In the genomic region with DNA sequence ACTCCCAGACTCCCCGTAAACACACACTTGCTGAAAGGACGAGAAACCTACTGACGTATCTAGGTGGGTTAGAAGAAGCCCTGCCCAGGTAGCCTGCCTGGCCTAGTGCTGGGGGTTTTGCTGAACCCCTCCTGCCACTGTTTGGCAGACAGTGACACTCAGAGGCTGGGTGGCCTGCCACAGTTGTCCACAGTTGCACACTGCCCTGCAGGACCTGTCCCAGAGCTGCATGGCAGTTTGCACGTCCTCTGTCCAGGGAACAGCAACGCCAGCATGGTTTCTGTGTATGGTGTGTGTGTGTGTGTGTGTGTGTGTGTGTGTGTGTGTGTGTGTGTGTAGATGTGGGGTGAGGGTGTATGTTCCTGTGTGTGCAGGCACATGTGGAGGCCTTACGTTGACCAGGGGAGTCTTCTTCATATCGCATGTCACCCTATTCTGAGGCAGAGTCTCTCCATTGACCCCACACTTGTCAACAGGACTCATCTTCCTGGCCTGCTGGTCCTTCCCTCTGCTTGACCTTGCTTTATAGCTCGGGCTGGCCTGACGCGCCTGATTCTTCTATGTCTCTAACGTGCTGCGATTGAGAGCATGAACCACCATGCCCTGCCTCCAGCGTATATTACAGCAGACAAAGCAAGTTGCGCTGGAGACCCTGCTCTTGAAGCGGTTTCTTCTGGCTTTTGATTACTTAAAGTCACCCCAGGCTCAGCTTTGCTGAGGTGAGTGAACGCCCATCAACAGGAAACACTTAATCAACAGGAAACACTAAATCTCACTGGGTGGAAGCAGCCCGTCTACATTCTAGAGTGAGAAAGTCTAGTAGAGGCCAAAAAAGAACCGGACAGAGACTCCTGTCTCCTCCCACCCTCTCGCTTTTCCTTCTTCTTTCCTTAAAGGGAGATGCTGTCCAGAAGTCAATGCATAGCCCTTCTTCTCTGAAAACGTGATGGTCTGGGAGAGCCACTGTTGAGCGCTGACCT, we compare ENCODE assay signal across 11 mouse cellular contexts. TPM values are rescaled to one million over a fixed set of nuclear protein-coding genes. Genes with fewer than 3 reads are reported as not detected.
DNase-seq lines count a peak whose midpoint lies in the region; ATAC-seq and TF ChIP-seq lines count a peak whose summit lies in the region.
"Had no signal": no experiment of that assay in that cellular context is flagged by ENCODE, and none has a peak within 500 bp of the region (broad histone marks: within the 10 kb centered on the region; RNA-seq: fewer than 3 reads in every experiment).

No protein-coding gene starts in this region.

- WGBS in intestine, embryonic 14.5 days: 50% methylated on average over 21 of the region's 21 CpGs
- WGBS in intestine, postnatal 0 days: 72% methylated on average over 21 of the region's 21 CpGs
- 51% methylated on average over 21 of the region's 21 CpGs for WGBS in limb, embryonic 13.5 days

- H3K4me1 ChIP-seq in intestine, embryonic 14.5 days (replicated peaks; ENCODE audit: control insufficient read depth, insufficient read depth, low read length): peaks cover 25% of the 10 kb centered on the region
- no peaks in the 10 kb centered on the region for H3K4me1 ChIP-seq in intestine, postnatal 0 days (replicated peaks; ENCODE audit: control insufficient read depth, insufficient read depth, low read length)
- H3K4me1 ChIP-seq in limb, embryonic 13.5 days: peaks cover 59% of the 10 kb centered on the region

- no peak for DNase-seq in intestine, embryonic 14.5 days (ENCODE audit: low spot score)
- DNase-seq in kidney, adult 8-10 months: peak; percentile 50 to 64
- no peak for DNase-seq in spleen, adult 18-20 months
- DNase-seq in embryo, embryonic 10.5 days (ENCODE audit: low spot score): no peak
- no peak for DNase-seq in thymus, postnatal 4 days
- DNase-seq: adrenal gland, postnatal 10 days; thymus, adult 18-20 months had no signal

- no peak overlapping the region for H3K4me3 ChIP-seq in intestine, embryonic 14.5 days (ENCODE audit: low read depth, low read length)
- no peak overlapping the region for H3K4me3 ChIP-seq in intestine, postnatal 0 days (ENCODE audit: low read depth, low read length)
- no peak overlapping the region for H3K4me3 ChIP-seq in limb, embryonic 13.5 days

- TF ChIP-seq CTCF in intestine, postnatal 0 days (IDR thresholded peaks at IDR 0.05; ENCODE audit: low read depth): no peak

- H3K27ac ChIP-seq in intestine, embryonic 14.5 days (ENCODE audit: low read depth): peak overlapping the region; percentile 57; the same call in 1 of the 2 replicates
- no peak overlapping the region for H3K27ac ChIP-seq in intestine, postnatal 0 days (ENCODE audit: low read depth, low read length)
- H3K27ac ChIP-seq in limb, embryonic 13.5 days: peak overlapping the region; percentile 39; the same call in 1 of the 2 replicates

- no peak overlapping the region for H3K4me2 ChIP-seq in intestine, embryonic 14.5 days (ENCODE audit: low read length)
- H3K4me2 ChIP-seq in intestine, postnatal 0 days (replicated peaks; ENCODE audit: low read depth): no peak overlapping the region
- H3K4me2 ChIP-seq in limb, embryonic 13.5 days (replicated peaks): no peak overlapping the region

- no peaks in the 10 kb centered on the region for H3K27me3 ChIP-seq in intestine, embryonic 14.5 days (replicated peaks; ENCODE audit: control insufficient read depth, insufficient read depth, low read length)
- H3K27me3 ChIP-seq in intestine, postnatal 0 days (replicated peaks; ENCODE audit: control insufficient read depth, insufficient read depth, low read length): no peaks in the 10 kb centered on the region
- no peaks in the 10 kb centered on the region for H3K27me3 ChIP-seq in limb, embryonic 13.5 days
- H3K27me3 ChIP-seq: Patski had no signal

- H3K36me3 ChIP-seq in intestine, embryonic 14.5 days (ENCODE audit: control insufficient read depth, insufficient read depth, low read length): no peaks in the 10 kb centered on the region
- H3K36me3 ChIP-seq in intestine, postnatal 0 days (ENCODE audit: control insufficient read depth, insufficient read depth): no peaks in the 10 kb centered on the region
- H3K36me3 ChIP-seq in limb, embryonic 13.5 days: no peaks in the 10 kb centered on the region

- no peak for ATAC-seq in intestine, embryonic 14.5 days (replicated peaks; ENCODE audit: low FRiP score, low TSS enrichment, low read depth)
- no peak; the same call in 1 of the 2 replicates for ATAC-seq in intestine, postnatal 0 days
- ATAC-seq in activated CD4-positive, CD25-positive, alpha-beta regulatory T cell, adult 4 months: peak; percentile 87
- ATAC-seq in limb, embryonic 13.5 days (ENCODE audit: low FRiP score, low read depth): no peak
- ATAC-seq: Patski had no signal

- H3K9me3 ChIP-seq in intestine, embryonic 14.5 days (ENCODE audit: control insufficient read depth, low read length): no peaks in the 10 kb centered on the region
- H3K9me3 ChIP-seq in intestine, postnatal 0 days (ENCODE audit: control insufficient read depth): no peaks in the 10 kb centered on the region
- no peaks in the 10 kb centered on the region for H3K9me3 ChIP-seq in limb, embryonic 13.5 days

- H3K9ac ChIP-seq in intestine, embryonic 14.5 days (ENCODE audit: low read length): no peak overlapping the region
- H3K9ac ChIP-seq in intestine, postnatal 0 days (ENCODE audit: low read depth, low read length): no peak overlapping the region
- 0 out of 2 replicates have a peak overlapping the region, but pooled peaks have one; percentile 31 for H3K9ac ChIP-seq in limb, embryonic 13.5 days

RNA-seq across cellular contexts. Expression of a gene that starts 57.5 kb away (rescaled TPM):
- 10.5 and 11.7 TPM in 2 replicates for polyA plus RNA-seq in intestine, embryonic 14.5 days (2014; fragmentation: Nextera tagmentation; extraction: Ambion mirVana)
- 13.5 and 14.9 TPM in 2 replicates for polyA plus RNA-seq in intestine, postnatal 0 days (2015; fragmentation: Nextera tagmentation; extraction: Ambion mirVana)
- polyA plus RNA-seq in activated CD4-positive, CD25-positive, alpha-beta regulatory T cell, adult 4 months (2017; shearing (Covaris generic)): 1 to 10 TPM; 1.8 to 2.0 TPM
- 10.2 and 11.0 TPM in 2 replicates for polyA plus RNA-seq in limb, embryonic 13.5 days (2015; fragmentation: Nextera tagmentation; extraction: Ambion mirVana)

Comparison
In these comparisons a context has a peak if more than half of its experiments do, and no peak if none do; other contexts are left out.
1. DNase-seq: peak in kidney, adult 8-10 months (2 of 2); none in intestine, embryonic 14.5 days (single experiment), spleen, adult 18-20 months (0 of 2), embryo, embryonic 10.5 days (single experiment) and thymus, postnatal 4 days (single experiment).